Mouse (Mus musculus) thymus, postnatal 4 days (tissue): ENCODE data around the gene Cadps2.
A peak's percentile ranks its signal among the peaks of the same experiment; 100 is the strongest.

ENCODE experiments used
- DNase-seq: peaks from one replicate; pipeline ENCODE4 v3.0.0; 2021

The Cadps2 gene

GRCm38 (mm10) chr6:23523710-23524109, 315.5 kb downstream of the Cadps2 start:
- no peak for DNase-seq

- DNase-seq: no peak
These were observed 316.7 kb downstream of the Cadps2 start for GRCm38 (mm10) chr6:23522556-23522955.

- no peak for DNase-seq
These were observed 340.6 kb downstream of the Cadps2 start for GRCm38 (mm10) chr6:23498611-23499010.

GRCm38 (mm10) chr6:23491804-23492203, 347.4 kb downstream of the Cadps2 start:
- no peak for DNase-seq

GRCm38 (mm10) chr6:23490431-23490830, 348.8 kb downstream of the Cadps2 start:
- no peak for DNase-seq

GRCm38 (mm10) chr6:23489046-23489445, 350.2 kb downstream of the Cadps2 start:
- no peak for DNase-seq

- DNase-seq: peak; percentile 7
These were observed 366.5 kb downstream of the Cadps2 start for GRCm38 (mm10) chr6:23472686-23473085.

GRCm38 (mm10) chr6:23471830-23472229, 367.4 kb downstream of the Cadps2 start:
- DNase-seq: no peak

- no peak for DNase-seq
These were observed 371.3 kb downstream of the Cadps2 start for GRCm38 (mm10) chr6:23467885-23468284.

- no peak for DNase-seq
These were observed 376.5 kb downstream of the Cadps2 start for GRCm38 (mm10) chr6:23462600-23463280.

- peak; percentile 64 for DNase-seq
These were observed 381.5 kb downstream of the Cadps2 start for GRCm38 (mm10) chr6:23457748-23458147.

- no peak for DNase-seq
These were observed 385.3 kb downstream of the Cadps2 start for GRCm38 (mm10) chr6:23453907-23454306.

GRCm38 (mm10) chr6:23439897-23440296, 399.3 kb downstream of the Cadps2 start:
- no peak for DNase-seq

GRCm38 (mm10) chr6:23410256-23411049, 428.8 kb downstream of the Cadps2 start:
- DNase-seq: no peak

GRCm38 (mm10) chr6:23394131-23394530, 445.1 kb downstream of the Cadps2 start:
- DNase-seq: no peak

GRCm38 (mm10) chr6:23392711-23393110, 446.5 kb downstream of the Cadps2 start:
- DNase-seq: no peak

GRCm38 (mm10) chr6:23386711-23387110, 452.5 kb downstream of the Cadps2 start:
- DNase-seq: no peak

GRCm38 (mm10) chr6:23383004-23383347, 456.2 kb downstream of the Cadps2 start:
- DNase-seq: no peak

GRCm38 (mm10) chr6:23382283-23383003, 456.8 kb downstream of the Cadps2 start:
- no peak for DNase-seq

- no peak for DNase-seq
These were observed 462.9 kb downstream of the Cadps2 start for GRCm38 (mm10) chr6:23376327-23376726.

GRCm38 (mm10) chr6:23361842-23362451, 477.3 kb downstream of the Cadps2 start:
- no peak for DNase-seq

GRCm38 (mm10) chr6:23360596-23360995, 478.6 kb downstream of the Cadps2 start:
- DNase-seq: no peak

- no peak for DNase-seq
These were observed 483.1 kb downstream of the Cadps2 start for GRCm38 (mm10) chr6:23356141-23356540.
